Mouse (Mus musculus): ENCODE data around the gene Spib.

DNA sequence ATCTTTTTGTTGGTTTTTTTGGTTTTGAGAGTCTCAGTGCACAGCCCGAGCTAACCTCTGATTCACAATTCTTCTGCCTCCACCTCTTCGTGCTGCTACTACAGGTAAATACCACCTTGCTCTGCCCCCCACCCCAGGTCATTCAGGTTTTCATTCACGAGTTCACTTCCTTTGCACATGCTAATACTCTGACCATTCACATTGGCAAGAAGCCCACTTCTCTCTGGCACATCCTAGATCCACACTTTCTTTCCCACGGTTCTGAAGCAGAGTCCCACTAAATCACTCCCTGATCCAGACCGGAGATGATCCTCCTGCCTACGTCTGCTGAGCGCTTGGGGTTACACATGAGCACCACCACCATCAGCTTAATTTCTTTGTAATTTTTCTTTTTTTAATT, 36.8 kb downstream of the Spib start:
- TF ChIP-seq CTCF (IDR thresholded peaks at IDR 0.05; ENCODE audit: low read depth): no peak
- TF ChIP-seq EP300 (IDR thresholded peaks at IDR 0.05; ENCODE audit: low read depth): no peak
